Mouse (Mus musculus) limb, embryonic 12.5 days (tissue): ENCODE measurements around the gene Wsb1. TPM values are rescaled to one million over a fixed set of nuclear protein-coding genes. Genes with fewer than 3 reads are reported as not detected.

Experiments used
- ATAC-seq: fragments of 200-750 bp; cut with Nextera tagmentation; 2 replicates; pipeline ENCODE4 v1.8.0; 2017; ENCODE audit warnings: low read depth, moderate TSS enrichment; ENCODE audit not compliant: insufficient number of reproducible peaks, insufficient read depth, low FRiP score, low TSS enrichment
- H3K27ac ChIP-seq: fragments of 300-500 bp; sonication (generic); 2 replicates; pipeline ENCODE4 v1.5.1; 2016; ENCODE audit warnings: mild to moderate bottlenecking, moderate library complexity
- H3K27me3 ChIP-seq: fragments of 300-500 bp; sonication (generic); 2 replicates; pipeline ENCODE4 v1.6.1; 2016; ENCODE audit warnings: mild to moderate bottlenecking, moderate library complexity
- H3K36me3 ChIP-seq: fragments of 300-500 bp; sonication (generic); 2 replicates; pipeline ENCODE4 v1.6.1; 2016; ENCODE audit warnings: mild to moderate bottlenecking, moderate library complexity
- H3K4me1 ChIP-seq: fragments of 300-500 bp; sonication (generic); replicated peaks from 2 replicates; pipeline ENCODE4 v1.6.1; 2016
- H3K4me2 ChIP-seq: fragments of 300-500 bp; sonication (generic); 2 replicates; pipeline ENCODE4 v1.6.1; 2016; ENCODE audit warnings: mild to moderate bottlenecking, moderate library complexity
- H3K4me3 ChIP-seq: fragments of 300-500 bp; sonication (generic); replicated peaks from 2 replicates; pipeline ENCODE4 v1.5.1; 2016; ENCODE audit warnings: mild to moderate bottlenecking
- H3K9ac ChIP-seq: fragments of 300-500 bp; sonication (generic); replicated peaks from 2 replicates; pipeline ENCODE4 v1.6.1; 2016; ENCODE audit warnings: mild to moderate bottlenecking, moderate library complexity
- H3K9me3 ChIP-seq: fragments of 300-500 bp; sonication (generic); 2 replicates; pipeline ENCODE4 v1.6.1; 2016; ENCODE audit warnings: mild to moderate bottlenecking, moderate library complexity
- WGBS: fragments of 180-500 bp; shearing (Covaris S2); methylation state at CpG from one replicate; pipeline ENCODE4 v1.1.7; 2016; 5-methylcytosine and 5-hydroxymethylcytosine counted together
- polyA plus RNA-seq: library from polyadenylated mRNA; unstranded; fragments of >200 nt; fragmentation: Nextera tagmentation; extraction: Ambion mirVana; gene quantifications from 2 replicates; pipeline ENCODE4 v1.2.1, GENCODE M21; 2016

Gene Wsb1
- polyA plus RNA-seq, 1 experiment from 2014 or later = 446 TPM

DNA sequence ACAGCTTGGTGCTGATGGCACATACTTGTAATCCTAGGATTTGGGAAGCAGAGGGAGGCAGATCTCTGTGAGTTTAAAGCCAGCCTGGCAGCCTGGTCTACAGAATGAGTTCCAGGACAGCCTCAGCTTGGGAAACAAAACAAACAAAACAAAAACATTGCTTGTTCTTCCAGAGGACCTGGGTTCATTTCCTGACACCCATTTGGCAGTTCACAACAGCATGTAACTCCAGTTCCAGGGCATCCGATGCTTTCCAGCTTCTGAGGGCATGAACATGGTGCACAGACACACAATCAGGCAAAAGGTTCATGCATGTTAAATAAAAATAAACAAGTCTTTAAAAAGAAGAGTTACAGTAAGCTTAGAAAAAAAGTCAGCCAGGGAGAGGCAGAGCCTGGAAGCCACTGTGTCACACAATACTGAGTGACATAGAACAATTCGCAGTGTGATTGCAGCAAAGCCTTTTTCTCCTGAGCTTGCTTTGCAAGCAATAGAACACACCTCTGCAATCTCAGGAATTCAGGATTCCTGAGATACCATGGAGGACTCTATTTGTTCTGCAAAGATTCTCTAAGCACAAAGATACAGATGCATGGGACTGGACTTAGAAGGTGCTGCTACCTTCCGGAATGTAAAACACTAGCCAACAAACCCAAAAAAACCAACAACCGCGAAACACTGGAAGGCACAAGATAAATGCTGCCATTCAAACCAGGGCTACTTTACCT, 34.6 kb upstream of the Wsb1 start:
- Histone ChIP-seq H3K4me2 (no peak overlapping the region), H3K9ac (no peak overlapping the region), H3K4me3 (no peak overlapping the region), H3K36me3 (no peaks in the 10 kb centered on the region), H3K27ac (no peak overlapping the region), H3K27me3 (no peaks in the 10 kb centered on the region), H3K9me3 (0 out of 2 replicates have a peak, but pooled peaks cover 6% of the 10 kb centered on the region), H3K4me1 (peaks cover 29% of the 10 kb centered on the region)
- WGBS = 84% methylated on average over 5 of the region's 5 CpGs
- ATAC-seq = no peak

DNA sequence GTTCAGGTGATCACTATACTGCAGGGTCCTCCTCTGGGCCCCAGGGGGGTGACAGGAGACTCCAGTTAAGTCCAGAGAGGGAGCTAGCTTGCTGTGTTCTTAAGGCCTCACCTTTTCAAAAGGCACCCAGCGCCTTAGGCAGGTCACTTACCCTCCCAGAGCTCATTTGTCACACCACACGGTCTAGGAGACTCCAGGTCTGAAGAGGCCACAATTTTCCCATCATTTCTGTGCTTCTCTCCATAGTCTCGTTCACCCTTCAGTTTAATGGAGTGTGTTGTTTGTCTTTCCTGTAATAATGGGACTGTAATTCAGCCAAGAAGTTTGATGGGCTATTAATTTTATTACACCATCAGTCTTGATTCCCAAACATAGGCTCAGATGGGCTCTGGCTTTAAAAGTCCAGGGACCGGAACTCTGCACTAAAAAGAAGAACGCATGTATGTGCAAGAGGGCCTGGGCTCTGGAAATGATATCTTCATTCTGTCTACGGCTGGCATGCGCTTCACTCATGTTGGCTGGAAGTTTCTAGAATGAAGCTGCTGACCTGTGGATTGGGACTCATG, 33.9 kb upstream of the Wsb1 start:
- WGBS = 46% methylated on average over 7 of the region's 7 CpGs
- peaks cover 25% of the 10 kb centered on the region for H3K4me1 ChIP-seq
- H3K4me2 ChIP-seq = no peak overlapping the region
- H3K27ac ChIP-seq = 0 out of 2 replicates have a peak overlapping the region, but pooled peaks have one; percentile 35
- no peak for ATAC-seq
- no peaks in the 10 kb centered on the region for H3K36me3 ChIP-seq
- H3K9me3 ChIP-seq = peaks cover 8% of the 10 kb centered on the region; the same call in 1 of the 2 replicates
- H3K27me3 ChIP-seq = no peaks in the 10 kb centered on the region
- H3K4me3 ChIP-seq = no peak overlapping the region
- no peak overlapping the region for H3K9ac ChIP-seq

DNA sequence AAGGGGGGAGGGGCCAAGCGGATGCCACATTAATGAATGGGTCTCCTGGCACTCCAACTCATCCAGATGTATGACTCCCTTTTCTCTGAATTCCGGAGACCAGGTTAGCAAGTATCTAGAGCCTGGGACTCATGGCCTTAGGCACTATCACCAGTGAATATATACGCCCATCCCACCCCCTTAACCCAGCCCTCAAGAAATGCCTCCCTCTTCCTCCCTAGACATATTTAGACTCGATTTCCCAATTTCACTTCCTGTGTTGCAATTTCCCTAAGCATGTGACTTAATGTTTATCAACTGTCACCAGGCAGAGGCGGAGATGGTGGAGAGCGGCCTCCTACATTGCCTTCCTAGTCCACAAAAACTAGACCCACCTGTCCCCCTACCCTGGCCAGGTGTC, 33.0 kb upstream of the Wsb1 start:
- Histone ChIP-seq H3K27me3 (no peaks in the 10 kb centered on the region), H3K36me3 (no peaks in the 10 kb centered on the region), H3K4me2 (no peak overlapping the region), H3K9me3 (peaks cover 8% of the 10 kb centered on the region; the same call in 1 of the 2 replicates), H3K4me3 (no peak overlapping the region), H3K9ac (no peak overlapping the region), H3K4me1 (peaks cover 25% of the 10 kb centered on the region), H3K27ac (no peak overlapping the region)
- WGBS = 81% methylated on average over 6 of the region's 6 CpGs
- ATAC-seq = no peak

DNA sequence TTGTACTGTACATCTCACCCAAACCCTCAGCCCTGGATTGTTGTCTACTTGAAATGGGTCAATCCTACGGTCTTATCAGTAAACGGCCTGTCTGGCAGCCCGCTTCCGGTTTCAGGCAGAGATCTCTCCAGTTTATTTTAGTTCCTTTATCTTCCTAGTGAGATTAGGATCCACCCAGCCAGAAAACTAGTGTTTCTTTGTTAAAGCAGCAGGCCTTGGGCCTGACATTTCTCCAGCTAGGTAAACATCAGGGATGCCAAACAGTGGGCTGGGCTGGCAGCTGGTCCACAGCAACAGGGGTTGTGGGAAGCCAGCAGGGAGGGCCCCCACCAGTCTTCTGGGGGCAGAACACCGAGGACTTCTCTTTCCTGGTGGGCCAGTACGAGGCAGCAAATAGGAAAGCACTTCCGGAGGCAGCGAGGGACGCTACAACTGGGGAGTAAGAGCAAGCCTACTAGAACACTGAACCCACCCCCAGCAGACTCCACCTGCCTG, 31.9 kb upstream of the Wsb1 start:
- Histone ChIP-seq H3K9me3 (peaks cover 8% of the 10 kb centered on the region; the same call in 1 of the 2 replicates), H3K27ac (no peak overlapping the region), H3K27me3 (no peaks in the 10 kb centered on the region), H3K36me3 (no peaks in the 10 kb centered on the region), H3K4me2 (no peak overlapping the region), H3K4me1 (peaks cover 31% of the 10 kb centered on the region), H3K9ac (no peak overlapping the region), H3K4me3 (no peak overlapping the region)
- no peak for ATAC-seq
- WGBS = 85% methylated on average over 9 of the region's 9 CpGs

DNA sequence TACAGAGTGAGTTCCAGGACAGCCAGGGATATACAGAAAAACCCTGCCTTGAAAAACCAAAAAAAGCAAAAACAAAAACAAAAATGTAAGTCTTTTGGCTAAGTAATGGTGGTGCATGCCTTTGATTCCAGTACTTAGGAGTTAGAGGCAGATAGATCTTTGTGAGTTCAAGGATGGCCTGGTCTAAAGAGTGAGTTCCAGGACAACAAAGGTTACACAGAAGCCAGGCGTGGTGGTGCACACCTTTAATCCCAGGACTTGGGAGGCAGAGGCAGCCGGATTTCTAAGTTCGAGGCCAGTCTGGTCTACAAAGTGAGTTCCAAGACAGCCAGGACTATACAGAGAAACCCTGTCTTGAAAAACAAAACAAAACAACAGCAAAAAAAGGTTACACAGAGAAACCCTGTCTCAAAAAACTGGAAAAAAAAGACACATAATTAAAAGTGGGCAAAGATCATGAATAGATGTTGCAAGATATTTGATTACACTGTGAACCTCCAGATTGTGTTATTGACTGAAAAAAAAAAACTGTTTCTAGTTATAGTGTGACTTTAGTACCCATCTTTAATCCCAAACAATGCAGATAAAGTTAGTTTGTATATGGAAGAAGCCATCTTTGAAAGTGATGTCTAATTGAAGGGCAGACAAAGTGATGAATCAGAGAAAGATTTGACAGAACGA, 29.0 kb upstream of the Wsb1 start:
- Histone ChIP-seq H3K9me3 (peaks cover 8% of the 10 kb centered on the region; the same call in 1 of the 2 replicates), H3K9ac (no peak overlapping the region), H3K4me3 (no peak overlapping the region), H3K4me2 (no peak overlapping the region), H3K27ac (no peak overlapping the region), H3K4me1 (peaks cover 43% of the 10 kb centered on the region), H3K36me3 (no peaks in the 10 kb centered on the region), H3K27me3 (no peaks in the 10 kb centered on the region)
- WGBS = 92% methylated on average over 4 of the region's 4 CpGs
- ATAC-seq = no peak

GRCm38 (mm10) chr11:79281396-79281795, 26.9 kb upstream of the Wsb1 start:
- no peak overlapping the region for H3K4me3 ChIP-seq
- WGBS = 56% methylated on average over 5 of the region's 5 CpGs
- H3K27ac ChIP-seq = peak overlapping the region; percentile 96
- no peak overlapping the region for H3K4me2 ChIP-seq
- H3K9ac ChIP-seq = no peak overlapping the region
- no peak for ATAC-seq
- no peaks in the 10 kb centered on the region for H3K27me3 ChIP-seq
- H3K4me1 ChIP-seq = peaks cover 35% of the 10 kb centered on the region
- no peaks in the 10 kb centered on the region for H3K36me3 ChIP-seq
- peaks cover 8% of the 10 kb centered on the region; the same call in 1 of the 2 replicates for H3K9me3 ChIP-seq

DNA sequence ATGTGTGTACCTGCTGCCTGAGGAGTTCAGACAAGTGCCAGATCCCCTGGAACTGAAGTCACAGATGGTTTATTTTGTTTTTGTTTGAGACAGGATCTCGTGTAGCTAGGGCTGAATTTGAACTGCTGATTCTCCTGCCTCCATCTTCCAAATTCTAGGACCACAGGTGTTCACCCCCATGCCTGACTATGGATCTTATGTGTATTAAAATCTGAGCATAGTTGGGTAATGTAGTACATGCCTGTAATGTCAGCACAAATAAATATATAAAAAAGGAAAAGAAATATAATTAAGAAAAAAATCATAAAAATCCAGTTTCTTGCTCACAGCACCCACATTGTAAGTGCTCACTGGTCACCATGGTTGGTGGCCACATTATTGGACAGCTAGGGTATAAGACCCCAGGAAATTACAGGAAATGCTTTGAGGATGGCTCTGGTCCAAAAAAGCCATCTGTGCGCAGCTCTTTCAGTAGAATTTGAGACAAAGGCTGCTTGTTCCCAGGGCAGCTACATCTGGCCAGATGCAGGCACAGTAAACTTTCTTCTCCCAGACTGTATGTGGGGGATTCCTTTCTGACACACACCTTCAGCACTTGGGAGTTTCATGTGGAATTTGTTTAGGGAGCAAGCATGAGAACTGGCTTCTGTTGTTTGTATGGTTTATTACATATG, 25.4 kb upstream of the Wsb1 start:
- Histone ChIP-seq H3K27me3 (no peaks in the 10 kb centered on the region), H3K4me1 (peaks cover 33% of the 10 kb centered on the region), H3K9ac (no peak overlapping the region), H3K27ac (peak overlapping the region; percentile 96), H3K9me3 (peaks cover 8% of the 10 kb centered on the region; the same call in 1 of the 2 replicates), H3K4me3 (no peak overlapping the region), H3K4me2 (no peak overlapping the region), H3K36me3 (no peaks in the 10 kb centered on the region)
- ATAC-seq = peak; percentile 91
- 14% methylated on average over 2 of the region's 2 CpGs for WGBS

GRCm38 (mm10) chr11:79273757-79274156, 19.3 kb upstream of the Wsb1 start:
- Histone ChIP-seq H3K4me2 (no peak overlapping the region), H3K27me3 (no peaks in the 10 kb centered on the region), H3K9ac (no peak overlapping the region), H3K4me1 (peaks cover 5% of the 10 kb centered on the region; the same call in 1 of the 2 replicates), H3K36me3 (no peaks in the 10 kb centered on the region), H3K4me3 (no peak overlapping the region), H3K27ac (no peak overlapping the region), H3K9me3 (no peaks in the 10 kb centered on the region)
- WGBS = 76% methylated on average over 4 of the region's 4 CpGs
- no peak for ATAC-seq

DNA sequence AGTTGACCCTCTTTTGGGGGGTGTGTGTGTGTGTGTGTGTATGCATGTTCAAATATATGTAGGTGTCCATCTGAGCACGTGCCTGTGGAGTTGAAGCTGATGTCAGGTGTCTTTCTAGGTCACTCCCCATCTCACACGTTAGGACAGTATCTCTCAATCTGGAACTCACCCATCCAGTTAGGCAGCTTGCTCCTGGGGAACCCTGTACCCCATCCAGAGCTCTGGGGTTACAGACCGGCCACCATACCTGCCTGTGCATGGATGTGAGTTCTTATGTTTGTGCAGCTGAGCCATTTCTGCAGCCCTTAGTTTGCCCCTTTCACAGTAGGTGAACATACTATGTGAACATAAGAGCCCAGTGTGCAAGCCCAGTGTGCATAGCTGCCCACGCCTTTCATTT, 18.6 kb upstream of the Wsb1 start:
- H3K4me1 ChIP-seq = peaks cover 5% of the 10 kb centered on the region; the same call in 1 of the 2 replicates
- no peak overlapping the region for H3K4me3 ChIP-seq
- no peak overlapping the region for H3K9ac ChIP-seq
- no peaks in the 10 kb centered on the region for H3K36me3 ChIP-seq
- no peaks in the 10 kb centered on the region for H3K9me3 ChIP-seq
- 67% methylated on average over 4 of the region's 4 CpGs for WGBS
- H3K27ac ChIP-seq = no peak overlapping the region
- no peak for ATAC-seq
- no peak overlapping the region for H3K4me2 ChIP-seq
- no peaks in the 10 kb centered on the region for H3K27me3 ChIP-seq

DNA sequence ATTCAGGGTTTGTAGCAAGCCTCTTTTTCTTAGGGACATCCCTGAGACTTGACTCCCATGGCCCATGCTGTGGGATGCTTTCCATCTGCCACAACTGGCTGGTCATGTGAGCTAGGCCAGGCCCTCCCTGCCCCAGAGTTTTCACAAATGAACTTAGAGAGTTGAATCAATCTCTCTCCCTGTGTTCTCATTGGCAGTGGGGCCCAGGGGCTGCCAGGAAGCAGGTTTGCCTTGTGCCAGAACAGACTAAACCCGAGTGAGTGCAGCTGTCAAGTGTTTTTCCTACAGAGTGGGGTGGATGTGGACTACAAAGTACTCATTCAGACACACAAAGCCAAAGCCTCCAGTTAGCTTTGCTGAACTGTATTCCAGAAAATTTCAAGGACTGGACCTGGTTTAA, 12.7 kb upstream of the Wsb1 start:
- ATAC-seq = peak; percentile 66; the same call in 1 of the 2 replicates
- 8% methylated on average over 1 of the region's 1 CpGs for WGBS
- H3K4me3 ChIP-seq = no peak overlapping the region

More for the DNA sequence above, 12.7 kb upstream of the Wsb1 start:
- Histone ChIP-seq H3K4me2 (no peak overlapping the region), H3K4me1 (peaks cover 8% of the 10 kb centered on the region; the same call in 1 of the 2 replicates), H3K9me3 (peaks cover 4% of the 10 kb centered on the region; the same call in 1 of the 2 replicates), H3K27me3 (no peaks in the 10 kb centered on the region), H3K9ac (no peak overlapping the region), H3K27ac (peak overlapping the region; percentile 83), H3K36me3 (no peaks in the 10 kb centered on the region)
